Mouse (Mus musculus): Measurements from ENCODE around the gene Ccdc88c. TPM values are rescaled to one million over a fixed set of nuclear protein-coding genes. Genes with fewer than 3 reads are reported as not detected.

The Ccdc88c gene
- polyA plus RNA-seq, 1 experiment from 2014 or later = 18.8 TPM

DNA sequence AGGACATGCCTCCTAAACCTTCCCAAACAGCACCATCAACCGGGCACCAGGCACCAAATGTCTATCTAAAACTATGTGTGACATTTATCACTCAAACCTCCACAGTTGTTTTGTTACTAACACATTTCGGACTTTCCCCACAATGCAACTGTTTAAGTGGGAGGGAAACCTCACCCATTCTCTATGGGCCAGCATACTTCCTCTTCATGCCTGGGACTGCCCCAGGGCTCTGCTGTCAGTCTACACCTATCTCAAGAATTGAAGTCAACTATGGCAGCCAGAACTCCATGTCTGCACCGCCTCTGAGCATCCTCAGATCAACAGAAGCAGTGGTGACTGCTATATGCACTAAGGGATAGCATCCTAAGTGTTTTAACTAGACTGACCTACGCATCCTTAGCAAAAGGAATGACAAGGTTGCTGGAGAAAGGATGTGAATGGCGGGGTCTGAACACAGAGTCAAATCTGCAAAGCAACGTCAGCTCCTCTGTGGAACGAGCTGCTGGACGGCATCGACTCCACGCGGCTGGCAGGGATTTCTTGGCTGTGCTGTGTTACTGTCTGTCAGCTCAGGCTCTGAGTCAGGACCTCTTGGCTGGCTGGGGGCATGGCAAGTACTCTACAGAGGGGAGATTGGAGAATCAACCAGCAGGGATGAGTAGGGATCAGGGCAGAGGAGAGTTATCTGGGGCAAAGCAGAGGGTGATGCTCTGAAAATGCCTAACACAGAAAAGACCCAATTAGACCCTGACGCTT, 23.0 kb downstream of the Ccdc88c start:
- Histone ChIP-seq H3K27me3 (ENCODE audit: control insufficient read depth, insufficient read depth, low read depth, low read length) (no peaks in the 10 kb centered on the region), H3K4me3 (ENCODE audit: low read length) (no peak overlapping the region)
- ATAC-seq (ENCODE audit: low read depth) = no peak

GRCm38 (mm10) chr12:101004982-101005381, 23.9 kb downstream of the Ccdc88c start:
- no peak overlapping the region for H3K4me3 ChIP-seq (ENCODE audit: low read length)
- no peak overlapping the region for H3K9ac ChIP-seq (ENCODE audit: low read length)
- no peak overlapping the region for H3K27ac ChIP-seq (ENCODE audit: low read length)
- no peak overlapping the region for H3K4me2 ChIP-seq (ENCODE audit: low read depth, low read length)
- ATAC-seq (ENCODE audit: low read depth) = no peak
- H3K4me1 ChIP-seq (replicated peaks; ENCODE audit: control insufficient read depth, insufficient read depth, low read length) = peaks cover 37% of the 10 kb centered on the region
- H3K27me3 ChIP-seq (ENCODE audit: control insufficient read depth, insufficient read depth, low read depth, low read length) = no peaks in the 10 kb centered on the region
- no peaks in the 10 kb centered on the region for H3K9me3 ChIP-seq (ENCODE audit: control insufficient read depth, low read length)
- 91% methylated on average over 5 of the region's 5 CpGs for WGBS
- no peaks in the 10 kb centered on the region for H3K36me3 ChIP-seq (ENCODE audit: control insufficient read depth, insufficient read depth, low read length)

More for the DNA sequence above, 23.0 kb downstream of the Ccdc88c start:
- Histone ChIP-seq H3K9me3 (ENCODE audit: control insufficient read depth, low read length) (no peaks in the 10 kb centered on the region), H3K36me3 (ENCODE audit: control insufficient read depth, insufficient read depth, low read length) (no peaks in the 10 kb centered on the region), H3K4me2 (ENCODE audit: low read depth, low read length) (no peak overlapping the region), H3K27ac (ENCODE audit: low read length) (no peak overlapping the region), H3K9ac (ENCODE audit: low read length) (no peak overlapping the region), H3K4me1 (replicated peaks; ENCODE audit: control insufficient read depth, insufficient read depth, low read length) (peaks cover 41% of the 10 kb centered on the region)
- 75% methylated on average over 12 of the region's 12 CpGs for WGBS

- H3K36me3 ChIP-seq (ENCODE audit: control insufficient read depth, insufficient read depth, low read length) = no peaks in the 10 kb centered on the region
These were observed 25.9 kb downstream of the Ccdc88c start for GRCm38 (mm10) chr12:101002801-101003513.

GRCm38 (mm10) chr12:100999061-100999954, 29.5 kb downstream of the Ccdc88c start:
- Histone ChIP-seq H3K9me3 (ENCODE audit: control insufficient read depth, low read length) (no peaks in the 10 kb centered on the region), H3K27me3 (ENCODE audit: control insufficient read depth, insufficient read depth, low read depth, low read length) (no peaks in the 10 kb centered on the region), H3K36me3 (ENCODE audit: control insufficient read depth, insufficient read depth, low read length) (no peaks in the 10 kb centered on the region), H3K4me3 (ENCODE audit: low read length) (no peak overlapping the region), H3K27ac (ENCODE audit: low read length) (0 out of 2 replicates have a peak overlapping the region, but pooled peaks have one; percentile 16), H3K4me2 (ENCODE audit: low read depth, low read length) (no peak overlapping the region), H3K9ac (ENCODE audit: low read length) (no peak overlapping the region), H3K4me1 (replicated peaks; ENCODE audit: control insufficient read depth, insufficient read depth, low read length) (peaks cover 42% of the 10 kb centered on the region)
- 43% methylated on average over 7 of the region's 7 CpGs for WGBS
- ATAC-seq (ENCODE audit: low read depth) = no peak; the same call in 1 of the 2 replicates

More at GRCm38 (mm10) chr12:101002801-101003513, 25.9 kb downstream of the Ccdc88c start:
- 37% methylated on average over 4 of the region's 4 CpGs for WGBS
- Histone ChIP-seq H3K4me1 (replicated peaks; ENCODE audit: control insufficient read depth, insufficient read depth, low read length) (peaks cover 44% of the 10 kb centered on the region), H3K27ac (ENCODE audit: low read length) (no peak overlapping the region), H3K9me3 (ENCODE audit: control insufficient read depth, low read length) (no peaks in the 10 kb centered on the region), H3K4me2 (ENCODE audit: low read depth, low read length) (no peak overlapping the region), H3K27me3 (ENCODE audit: control insufficient read depth, insufficient read depth, low read depth, low read length) (no peaks in the 10 kb centered on the region), H3K4me3 (ENCODE audit: low read length) (no peak overlapping the region), H3K9ac (ENCODE audit: low read length) (no peak overlapping the region)
- ATAC-seq (ENCODE audit: low read depth) = no peak

DNA sequence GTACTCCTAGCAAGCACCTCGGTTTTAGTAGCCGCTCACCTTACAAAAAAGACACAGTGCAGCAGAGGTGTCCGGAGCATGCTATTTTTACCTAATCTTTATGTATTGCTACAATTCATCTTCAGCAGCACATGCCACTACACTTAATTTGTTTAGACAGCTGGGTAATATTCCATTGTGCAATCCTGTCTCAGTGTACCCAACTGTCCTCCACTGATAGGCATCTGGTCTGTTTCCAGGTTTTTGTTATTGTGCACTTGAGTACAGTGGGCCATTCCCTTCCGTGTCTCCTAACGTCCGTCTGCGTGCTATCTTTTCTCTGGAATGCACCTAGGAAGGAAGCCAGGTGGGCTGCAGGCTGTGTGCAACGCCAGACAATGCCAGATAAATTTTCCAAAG, 30.3 kb downstream of the Ccdc88c start:
- Histone ChIP-seq H3K4me3 (ENCODE audit: low read length) (no peak overlapping the region), H3K4me2 (ENCODE audit: low read depth, low read length) (no peak overlapping the region), H3K9me3 (ENCODE audit: control insufficient read depth, low read length) (no peaks in the 10 kb centered on the region), H3K27ac (ENCODE audit: low read length) (no peak overlapping the region), H3K9ac (ENCODE audit: low read length) (no peak overlapping the region), H3K36me3 (ENCODE audit: control insufficient read depth, insufficient read depth, low read length) (no peaks in the 10 kb centered on the region), H3K27me3 (ENCODE audit: control insufficient read depth, insufficient read depth, low read depth, low read length) (no peaks in the 10 kb centered on the region), H3K4me1 (replicated peaks; ENCODE audit: control insufficient read depth, insufficient read depth, low read length) (peaks cover 40% of the 10 kb centered on the region)
- 24% methylated on average over 8 of the region's 8 CpGs for WGBS
- 0 out of 2 replicates have a peak, but pooled peaks have one; percentile 7 for ATAC-seq (ENCODE audit: low read depth)

GRCm38 (mm10) chr12:100997830-100998563, 30.9 kb downstream of the Ccdc88c start:
- no peaks in the 10 kb centered on the region for H3K9me3 ChIP-seq (ENCODE audit: control insufficient read depth, low read length)
- peaks cover 35% of the 10 kb centered on the region for H3K4me1 ChIP-seq (replicated peaks; ENCODE audit: control insufficient read depth, insufficient read depth, low read length)
- H3K36me3 ChIP-seq (ENCODE audit: control insufficient read depth, insufficient read depth, low read length) = no peaks in the 10 kb centered on the region
- WGBS = 14% methylated on average over 10 of the region's 10 CpGs
- H3K27ac ChIP-seq (ENCODE audit: low read length) = no peak overlapping the region
- no peak overlapping the region for H3K9ac ChIP-seq (ENCODE audit: low read length)
- no peak overlapping the region for H3K4me2 ChIP-seq (ENCODE audit: low read depth, low read length)
- H3K4me3 ChIP-seq (ENCODE audit: low read length) = no peak overlapping the region
- ATAC-seq (ENCODE audit: low read depth) = no peak
- H3K27me3 ChIP-seq (ENCODE audit: control insufficient read depth, insufficient read depth, low read depth, low read length) = no peaks in the 10 kb centered on the region

DNA sequence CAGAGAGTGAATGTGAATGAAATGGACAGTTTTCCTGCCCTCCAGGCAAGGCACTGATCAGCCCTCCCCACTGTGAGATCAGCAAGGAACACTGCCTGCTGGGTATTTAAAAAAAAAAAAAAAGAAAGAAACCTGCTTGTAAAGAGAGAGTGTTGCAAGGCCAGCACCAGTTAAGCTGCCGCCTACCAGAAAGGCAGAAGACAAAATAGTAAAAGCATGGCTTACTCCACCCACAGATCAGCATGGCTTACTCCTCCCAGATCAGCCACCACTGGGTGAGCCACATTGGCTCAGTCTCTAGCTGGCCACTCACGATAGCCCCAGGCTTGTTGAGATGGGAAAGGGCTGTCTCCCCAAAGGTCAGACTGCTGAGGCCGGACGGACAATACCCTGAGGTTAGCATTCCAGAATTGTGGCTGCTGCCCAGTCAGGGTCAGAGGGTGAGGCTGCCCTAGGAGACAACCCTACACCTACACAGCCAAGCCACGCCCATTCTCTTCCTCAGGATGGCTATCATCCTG, 32.4 kb downstream of the Ccdc88c start:
- H3K4me2 ChIP-seq (ENCODE audit: low read depth, low read length) = no peak overlapping the region
- H3K9ac ChIP-seq (ENCODE audit: low read length) = no peak overlapping the region
- no peaks in the 10 kb centered on the region for H3K9me3 ChIP-seq (ENCODE audit: control insufficient read depth, low read length)
- H3K27ac ChIP-seq (ENCODE audit: low read length) = no peak overlapping the region
- H3K36me3 ChIP-seq (ENCODE audit: control insufficient read depth, insufficient read depth, low read length) = no peaks in the 10 kb centered on the region
- peaks cover 28% of the 10 kb centered on the region for H3K4me1 ChIP-seq (replicated peaks; ENCODE audit: control insufficient read depth, insufficient read depth, low read length)
- no peaks in the 10 kb centered on the region for H3K27me3 ChIP-seq (ENCODE audit: control insufficient read depth, insufficient read depth, low read depth, low read length)
- ATAC-seq (ENCODE audit: low read depth) = no peak
- no peak overlapping the region for H3K4me3 ChIP-seq (ENCODE audit: low read length)
- whole genome bisulfite sequencing = 61% methylated on average over 5 of the region's 5 CpGs

- no peak overlapping the region for H3K4me2 ChIP-seq (ENCODE audit: low read depth, low read length)
- H3K4me3 ChIP-seq (ENCODE audit: low read length) = no peak overlapping the region
- WGBS = 54% methylated on average over 16 of the region's 16 CpGs
- peaks cover 22% of the 10 kb centered on the region for H3K4me1 ChIP-seq (replicated peaks; ENCODE audit: control insufficient read depth, insufficient read depth, low read length)
- no peaks in the 10 kb centered on the region for H3K36me3 ChIP-seq (ENCODE audit: control insufficient read depth, insufficient read depth, low read length)
- H3K27ac ChIP-seq (ENCODE audit: low read length) = no peak overlapping the region
- no peak for ATAC-seq (ENCODE audit: low read depth)
- H3K27me3 ChIP-seq (ENCODE audit: control insufficient read depth, insufficient read depth, low read depth, low read length) = no peaks in the 10 kb centered on the region
- H3K9me3 ChIP-seq (ENCODE audit: control insufficient read depth, low read length) = no peaks in the 10 kb centered on the region
- H3K9ac ChIP-seq (ENCODE audit: low read length) = no peak overlapping the region
These were observed 33.1 kb downstream of the Ccdc88c start for GRCm38 (mm10) chr12:100995607-100996377.

Data from lung, embryonic 16.5 days (tissue).